Mouse (Mus musculus) megakaryocyte, embryonic 14.5 days (primary cell): ENCODE measurements around the gene Chst15. TPM values are rescaled to one million over a fixed set of nuclear protein-coding genes. Genes with fewer than 3 reads are reported as not detected.

Experiments used
- H3K27me3 ChIP-seq: replicated peaks from 2 replicates; pipeline ENCODE3; 2012; ENCODE audit warnings: inconsistent platforms
- H3K36me3 ChIP-seq: replicated peaks from 2 replicates; pipeline ENCODE3; 2012; ENCODE audit warnings: low read length, inconsistent platforms, mixed read lengths
- H3K4me1 ChIP-seq: 2 replicates; pipeline ENCODE4 v1.6.1; 2012; ENCODE audit warnings: inconsistent platforms
- H3K4me3 ChIP-seq: replicated peaks from 2 replicates; pipeline ENCODE3; 2012; ENCODE audit warnings: moderate library complexity, mild to moderate bottlenecking, inconsistent platforms
- H3K9me3 ChIP-seq: 2 replicates; pipeline ENCODE4 v1.6.1; 2012; ENCODE audit warnings: inconsistent platforms
- FLI1 ChIP-seq: IDR thresholded peaks from 2 replicates; pipeline ENCODE4 v1.6.1; 2012; ENCODE audit warnings: low read length, inconsistent platforms, mixed read lengths
- GATA1 ChIP-seq: IDR thresholded peaks from 3 replicates; pipeline ENCODE4 v1.6.1; 2012; ENCODE audit warnings: mixed read lengths, low read length, inconsistent platforms, borderline replicate concordance
- polyA plus RNA-seq: library from polyadenylated mRNA; stranded (reverse); fragments of >175 nt; gene quantifications from 2 replicates; pipeline ENCODE4 v1.2.3, GENCODE M21; 2012; ENCODE audit warnings: low replicate concordance; ENCODE audit not compliant: insufficient read depth

Gene Chst15
- polyA plus RNA-seq, 1 experiment, result 0.15 TPM

GRCm38 (mm10) chr7:132270364-132270763 is 46.7 kb downstream of the Chst15 start:
- no peak for TF ChIP-seq GATA1
- peaks cover 12% of the 10 kb centered on the region for H3K27me3 ChIP-seq
- no peaks in the 10 kb centered on the region for H3K36me3 ChIP-seq
- peaks cover 12% of the 10 kb centered on the region for H3K9me3 ChIP-seq
- no peaks in the 10 kb centered on the region for H3K4me1 ChIP-seq
- H3K4me3 ChIP-seq, result no peak overlapping the region

GRCm38 (mm10) chr7:132269661-132270060 is 47.4 kb downstream of the Chst15 start:
- Histone ChIP-seq H3K36me3 (no peaks in the 10 kb centered on the region), H3K4me1 (no peaks in the 10 kb centered on the region), H3K27me3 (peaks cover 12% of the 10 kb centered on the region), H3K9me3 (peaks cover 12% of the 10 kb centered on the region), H3K4me3 (no peak overlapping the region)
- TF ChIP-seq FLI1 (no peak), GATA1 (no peak)

GRCm38 (mm10) chr7:132267721-132268498 is 49.1 kb downstream of the Chst15 start:
- Histone ChIP-seq H3K4me3 (no peak overlapping the region), H3K27me3 (peaks cover 12% of the 10 kb centered on the region), H3K4me1 (no peaks in the 10 kb centered on the region), H3K36me3 (no peaks in the 10 kb centered on the region), H3K9me3 (peaks cover 12% of the 10 kb centered on the region)
- TF ChIP-seq GATA1 (no peak), FLI1 (no peak)

- Histone ChIP-seq H3K4me3 (no peak overlapping the region), H3K36me3 (no peaks in the 10 kb centered on the region), H3K27me3 (peaks cover 17% of the 10 kb centered on the region), H3K9me3 (no peaks in the 10 kb centered on the region), H3K4me1 (no peaks in the 10 kb centered on the region)
- TF ChIP-seq FLI1 (no peak), GATA1 (no peak)
These were observed 52.3 kb downstream of the Chst15 start for GRCm38 (mm10) chr7:132264763-132265162.

- Histone ChIP-seq H3K4me3 (no peak overlapping the region), H3K36me3 (no peaks in the 10 kb centered on the region), H3K27me3 (peaks cover 16% of the 10 kb centered on the region), H3K9me3 (no peaks in the 10 kb centered on the region), H3K4me1 (no peaks in the 10 kb centered on the region)
- no peak for TF ChIP-seq FLI1
- TF ChIP-seq GATA1, result no peak
These were observed 53.8 kb downstream of the Chst15 start for GRCm38 (mm10) chr7:132263186-132263585.

- H3K4me1 ChIP-seq, result no peaks in the 10 kb centered on the region
- TF ChIP-seq FLI1 (no peak), GATA1 (no peak)
- H3K36me3 ChIP-seq, result no peaks in the 10 kb centered on the region
- no peak overlapping the region for H3K4me3 ChIP-seq
- no peaks in the 10 kb centered on the region for H3K9me3 ChIP-seq
- peaks cover 15% of the 10 kb centered on the region for H3K27me3 ChIP-seq
These were observed 54.3 kb downstream of the Chst15 start for GRCm38 (mm10) chr7:132262696-132263095.

- Histone ChIP-seq H3K4me1 (no peaks in the 10 kb centered on the region), H3K9me3 (no peaks in the 10 kb centered on the region), H3K27me3 (peaks cover 17% of the 10 kb centered on the region), H3K4me3 (no peak overlapping the region), H3K36me3 (no peaks in the 10 kb centered on the region)
- TF ChIP-seq GATA1 (no peak), FLI1 (no peak)
These were observed 55.1 kb downstream of the Chst15 start for GRCm38 (mm10) chr7:132261885-132262284.

- peaks cover 24% of the 10 kb centered on the region for H3K27me3 ChIP-seq
- H3K4me3 ChIP-seq, result no peak overlapping the region
- no peaks in the 10 kb centered on the region for H3K4me1 ChIP-seq
- H3K9me3 ChIP-seq, result no peaks in the 10 kb centered on the region
- no peaks in the 10 kb centered on the region for H3K36me3 ChIP-seq
- TF ChIP-seq GATA1 (no peak), FLI1 (no peak)
These were observed 56.4 kb downstream of the Chst15 start for GRCm38 (mm10) chr7:132260632-132261031.

GRCm38 (mm10) chr7:132258817-132259216 is 58.2 kb downstream of the Chst15 start:
- Histone ChIP-seq H3K36me3 (no peaks in the 10 kb centered on the region), H3K4me3 (no peak overlapping the region), H3K9me3 (no peaks in the 10 kb centered on the region), H3K27me3 (peaks cover 33% of the 10 kb centered on the region), H3K4me1 (no peaks in the 10 kb centered on the region)
- TF ChIP-seq FLI1, result no peak
- no peak for TF ChIP-seq GATA1

- Histone ChIP-seq H3K4me1 (no peaks in the 10 kb centered on the region), H3K27me3 (peaks cover 32% of the 10 kb centered on the region), H3K36me3 (no peaks in the 10 kb centered on the region), H3K9me3 (no peaks in the 10 kb centered on the region), H3K4me3 (no peak overlapping the region)
- TF ChIP-seq GATA1 (no peak), FLI1 (no peak)
These were observed 58.8 kb downstream of the Chst15 start for GRCm38 (mm10) chr7:132258216-132258615.
